Comparison of ENCODE assay signal across 23 mouse cellular contexts in the genomic region with DNA sequence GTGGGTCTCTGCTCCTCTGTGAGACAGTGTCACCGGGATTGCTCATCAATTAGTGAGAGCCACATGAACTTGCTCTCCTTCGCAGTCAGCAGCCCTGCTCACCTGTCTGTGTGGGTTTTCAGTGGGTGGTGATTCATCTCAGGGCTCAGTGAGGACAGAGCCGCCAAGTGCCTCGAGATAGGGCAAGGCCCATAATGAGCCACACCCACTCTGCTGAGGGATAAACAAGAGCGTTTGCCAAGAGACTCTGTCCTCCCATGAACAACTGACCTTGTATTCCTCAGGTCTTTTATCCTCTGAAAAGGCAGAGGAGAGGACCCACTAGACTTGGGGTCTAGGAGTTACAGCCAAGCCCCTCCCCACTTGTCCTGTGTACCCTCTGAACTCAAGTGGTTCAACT.
DNase-seq lines count a peak whose midpoint lies in the region; ATAC-seq and TF ChIP-seq lines count a peak whose summit lies in the region.
"Had no signal": no experiment of that assay in that cellular context is flagged by ENCODE, and none has a peak within 500 bp of the region (broad histone marks: within the 10 kb centered on the region; RNA-seq: fewer than 3 reads in every experiment).

No protein-coding gene starts in this region.

- H3K9me3 ChIP-seq in heart, embryonic 14.5 days (ENCODE audit: control insufficient read depth, low read length), result no peaks in the 10 kb centered on the region
- no peaks in the 10 kb centered on the region for H3K9me3 ChIP-seq in heart, embryonic 10.5 days
- no peaks in the 10 kb centered on the region for H3K9me3 ChIP-seq in liver, postnatal 0 days (ENCODE audit: low read length)
- H3K9me3 ChIP-seq: forebrain, embryonic 10.5 days; hindbrain, embryonic 13.5 days; liver, embryonic 15.5 days; midbrain, embryonic 10.5 days; stomach, embryonic 15.5 days had no signal

- ATAC-seq in heart, embryonic 14.5 days (ENCODE audit: insufficient number of reproducible peaks, insufficient read depth, low FRiP score, low read depth), result peak; percentile 42; the same call in 1 of the 2 replicates
- ATAC-seq in liver, postnatal 0 days, result no peak
- ATAC-seq: forebrain, embryonic 16.5 days had no signal

- H3K4me1 ChIP-seq in heart, embryonic 14.5 days (ENCODE audit: control insufficient read depth in 2 of 2, insufficient read depth in 2 of 2, low read length in 2 of 2), result peaks cover 15% of the 10 kb centered on the region in 2 experiments
- H3K4me1 ChIP-seq in heart, embryonic 10.5 days, result peaks cover 39% of the 10 kb centered on the region
- no peaks in the 10 kb centered on the region for H3K4me1 ChIP-seq in liver, postnatal 0 days (ENCODE audit: insufficient read depth)
- H3K4me1 ChIP-seq: liver, embryonic 15.5 days; stomach, embryonic 15.5 days had no signal

- peak; percentile 2 for DNase-seq in adrenal gland, adult 8-10 months
- no peak for DNase-seq in adrenal gland, adult 18-20 months (ENCODE audit: low spot score in 2 of 2)
- DNase-seq in heart, embryonic 10.5 days (ENCODE audit: low spot score), result no peak
- DNase-seq in kidney, postnatal 36 days, result peak; percentile 5 to 28
- no peak for DNase-seq in kidney, postnatal 14 days
- DNase-seq in liver, postnatal 0 days, result no peak
- DNase-seq: cerebellum, adult 18-20 months; cerebellum, postnatal 14 days; gastrocnemius, postnatal 14 days; left cerebral cortex, postnatal 4 days; liver; lung, postnatal 4 days; right cerebral cortex, adult 18-20 months; right cerebral cortex, postnatal 4 days; thymus, postnatal 25 days had no signal

- H3K9ac ChIP-seq in heart, embryonic 14.5 days (ENCODE audit: low read length), result no peak overlapping the region
- H3K9ac ChIP-seq in liver, postnatal 0 days (replicated peaks), result no peak overlapping the region
- H3K9ac ChIP-seq: hindbrain, embryonic 13.5 days; liver, embryonic 15.5 days; stomach, embryonic 15.5 days had no signal

- no peaks in the 10 kb centered on the region for H3K27me3 ChIP-seq in heart, embryonic 14.5 days (ENCODE audit: control insufficient read depth, insufficient read depth, low read length)
- H3K27me3 ChIP-seq in heart, embryonic 10.5 days (ENCODE audit: insufficient read depth, poor library complexity, severe bottlenecking), result 0 out of 2 replicates have a peak, but pooled peaks cover 4% of the 10 kb centered on the region
- no peaks in the 10 kb centered on the region for H3K27me3 ChIP-seq in liver, postnatal 0 days (ENCODE audit: insufficient read depth, low read length)
- H3K27me3 ChIP-seq: hindbrain, embryonic 13.5 days; liver, embryonic 15.5 days; stomach, embryonic 15.5 days had no signal

- H3K27ac ChIP-seq in heart, embryonic 14.5 days (replicated peaks in 1 of 2; ENCODE audit: control insufficient read depth in 1 of 2, insufficient read depth in 1 of 2, low read depth in 2 of 2, low read length in 2 of 2), result 0 out of 4 replicates have a peak overlapping the region, but pooled peaks of 1 of the 2 experiments have one; percentile 19
- H3K27ac ChIP-seq in heart, embryonic 10.5 days, result no peak overlapping the region
- no peak overlapping the region for H3K27ac ChIP-seq in liver, postnatal 0 days (ENCODE audit: low read depth)
- H3K27ac ChIP-seq: forebrain, embryonic 10.5 days; hindbrain, embryonic 13.5 days; kidney, postnatal 0 days; liver, embryonic 15.5 days; midbrain, embryonic 10.5 days; stomach, embryonic 15.5 days had no signal

- WGBS in heart, embryonic 14.5 days, result 28% methylated on average over 5 of the region's 5 CpGs
- WGBS in heart, embryonic 10.5 days, result 49% methylated on average over 5 of the region's 5 CpGs
- WGBS in liver, postnatal 0 days (ENCODE audit: insufficient replicate concordance), result 66% methylated on average over 5 of the region's 5 CpGs

- H3K36me3 ChIP-seq in heart, embryonic 14.5 days (ENCODE audit: control insufficient read depth, insufficient read depth, low read length), result no peaks in the 10 kb centered on the region
- H3K36me3 ChIP-seq in heart, embryonic 10.5 days, result no peaks in the 10 kb centered on the region
- H3K36me3 ChIP-seq in liver, postnatal 0 days (replicated peaks; ENCODE audit: insufficient read depth, low read length), result no peaks in the 10 kb centered on the region
- H3K36me3 ChIP-seq: forebrain, embryonic 10.5 days; hindbrain, embryonic 13.5 days; liver, embryonic 15.5 days; midbrain, embryonic 10.5 days; stomach, embryonic 15.5 days had no signal

- no peak for TF ChIP-seq EP300 in liver, postnatal 0 days (IDR thresholded peaks at IDR 0.05; ENCODE audit: low read depth)

- H3K4me3 ChIP-seq in heart, embryonic 14.5 days (ENCODE audit: control insufficient read depth in 1 of 2, insufficient read depth in 1 of 2, low read depth in 1 of 2, low read length in 2 of 2), result no peak overlapping the region
- H3K4me3 ChIP-seq in heart, embryonic 10.5 days, result no peak overlapping the region
- no peak overlapping the region for H3K4me3 ChIP-seq in liver, postnatal 0 days (ENCODE audit: low read depth, low read length)
- H3K4me3 ChIP-seq: forebrain, embryonic 10.5 days; hindbrain, embryonic 13.5 days; liver, embryonic 15.5 days; midbrain, embryonic 10.5 days; stomach, embryonic 15.5 days had no signal

- no peak overlapping the region for H3K4me2 ChIP-seq in heart, embryonic 14.5 days (ENCODE audit: low read length)
- no peak overlapping the region for H3K4me2 ChIP-seq in liver, postnatal 0 days (ENCODE audit: low read depth, low read length)
- H3K4me2 ChIP-seq: hindbrain, embryonic 13.5 days; liver, embryonic 15.5 days; stomach, embryonic 15.5 days had no signal

- TF ChIP-seq CTCF in liver, postnatal 0 days (IDR thresholded peaks at IDR 0.05; ENCODE audit: low read depth), result no peak

Comparison
In these comparisons a context has a peak if more than half of its experiments do, and no peak if none do; other contexts are left out.
1. DNase-seq: peak in adrenal gland, adult 8-10 months (single experiment) and kidney, postnatal 36 days (2 of 2); none in adrenal gland, adult 18-20 months (0 of 2), heart, embryonic 10.5 days (single experiment), kidney, postnatal 14 days (single experiment) and liver, postnatal 0 days (single experiment).